Mouse (Mus musculus) cerebellum, adult 8-10 months (tissue): ENCODE results near the gene Mvb12b.
"Not testable (repeated sequence)": the region's sequence is repeated elsewhere in the genome, so short reads cannot be mapped to it uniquely, and the experiment has no call there.

Experiments
- DNase-seq: peaks from one replicate; pipeline ENCODE4 v3.0.0; 2022

Gene Mvb12b

DNA sequence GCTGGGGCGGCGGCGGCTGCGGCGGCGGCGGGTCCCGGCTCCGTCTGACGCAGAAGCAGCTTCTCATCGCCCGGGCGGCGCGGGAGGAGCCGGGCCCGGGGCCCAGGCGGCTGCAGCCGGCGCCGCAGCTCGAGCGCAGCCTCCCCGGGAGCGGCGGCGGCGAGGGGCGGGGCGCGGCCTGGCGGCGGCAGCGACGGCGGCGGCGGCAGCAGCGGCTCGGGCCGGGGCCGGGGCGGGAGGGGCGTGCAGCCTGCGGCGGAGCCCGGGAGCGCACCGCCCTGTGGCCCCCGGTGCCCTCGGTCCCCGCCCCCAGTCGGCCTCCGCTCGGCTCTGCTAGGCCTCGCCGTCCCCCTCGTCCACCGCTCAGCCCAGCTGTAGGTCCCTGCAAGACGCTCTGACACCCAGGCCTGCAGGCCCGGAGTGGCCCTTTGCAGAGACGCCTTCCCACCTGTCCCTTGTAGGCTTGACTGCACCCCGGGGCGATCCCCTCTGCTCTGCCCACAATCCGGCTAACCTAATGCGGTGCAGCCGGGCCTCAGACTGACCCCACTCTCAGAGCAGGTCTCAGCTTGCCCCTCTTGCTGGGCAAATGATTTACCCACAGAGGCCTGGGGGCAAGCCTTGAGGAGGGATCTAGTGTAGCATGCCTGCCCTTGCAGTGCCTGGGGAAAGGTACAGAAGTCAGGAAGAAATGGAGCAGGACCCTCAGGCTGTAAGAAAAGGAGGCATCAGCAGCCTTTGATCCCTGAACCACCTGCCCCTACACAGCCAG is at the start of gene Mvb12b:
Mvb12b (minus strand) TSS at position 619 of the 772 bp plus-strand sequence.
- peak; percentile 69 for DNase-seq

DNA sequence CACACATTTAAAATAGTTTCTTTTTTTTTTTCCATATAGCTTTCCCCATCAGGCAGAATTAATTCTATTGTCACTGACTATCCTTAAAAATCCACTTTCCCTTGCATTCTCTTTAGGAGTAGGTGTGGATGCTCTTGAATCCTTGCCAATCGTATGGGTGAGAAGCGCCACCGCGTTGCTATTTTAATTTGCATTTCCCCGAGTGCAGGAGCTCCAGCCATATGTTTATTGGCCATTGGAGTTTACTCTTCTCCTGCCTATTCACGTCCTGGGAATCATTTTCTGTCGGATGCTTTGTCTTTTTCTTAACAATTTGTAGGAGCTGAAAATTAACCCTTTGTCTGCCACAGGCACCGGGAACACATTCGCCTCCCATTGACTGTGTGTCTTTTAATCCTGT is 48.0 kb upstream of the Mvb12b start:
- no peak for DNase-seq

DNA sequence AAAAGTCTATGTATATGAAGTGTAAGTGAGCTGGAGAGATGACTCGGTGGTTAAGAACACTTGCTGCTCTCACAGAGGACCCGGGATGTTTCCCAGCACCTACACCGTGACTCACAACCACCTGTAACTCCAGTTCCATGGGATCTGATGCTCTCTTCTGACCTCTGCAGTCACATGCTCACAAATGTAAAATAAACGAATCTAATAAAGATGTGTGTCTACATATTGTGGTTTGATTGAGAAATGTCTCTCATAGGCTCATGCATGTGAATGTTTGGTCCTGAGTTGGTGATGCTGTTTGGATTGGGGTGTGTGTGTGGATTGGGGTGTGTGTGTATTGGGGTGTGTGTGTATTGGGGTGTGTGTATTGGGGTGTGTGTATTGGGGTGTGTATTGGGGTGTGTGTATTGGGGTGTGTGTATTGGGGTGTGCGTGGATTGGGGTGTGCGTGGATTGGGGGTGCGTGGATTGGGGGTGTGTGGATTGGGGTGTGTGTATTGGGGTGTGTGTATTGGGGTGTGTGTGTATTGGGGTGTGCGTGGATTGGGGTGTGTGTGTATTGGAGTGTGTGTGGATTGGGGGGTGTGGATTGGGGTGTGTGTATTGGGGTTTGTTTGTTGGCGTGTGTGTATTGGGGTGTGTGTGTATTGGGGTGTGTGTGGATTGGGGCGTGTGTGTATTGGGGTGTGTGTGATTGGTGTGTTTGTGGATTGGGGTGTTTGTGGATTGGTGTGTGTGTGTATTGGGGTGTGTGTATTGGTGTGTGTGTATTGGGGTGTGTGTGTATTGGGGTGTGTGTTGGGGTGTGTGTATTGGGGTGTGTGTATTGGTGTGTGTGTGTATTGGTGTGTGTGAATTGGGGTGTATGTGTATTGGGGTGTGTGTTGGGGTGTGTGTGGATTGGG is 46.1 kb upstream of the Mvb12b start:
- no peak for DNase-seq

DNA sequence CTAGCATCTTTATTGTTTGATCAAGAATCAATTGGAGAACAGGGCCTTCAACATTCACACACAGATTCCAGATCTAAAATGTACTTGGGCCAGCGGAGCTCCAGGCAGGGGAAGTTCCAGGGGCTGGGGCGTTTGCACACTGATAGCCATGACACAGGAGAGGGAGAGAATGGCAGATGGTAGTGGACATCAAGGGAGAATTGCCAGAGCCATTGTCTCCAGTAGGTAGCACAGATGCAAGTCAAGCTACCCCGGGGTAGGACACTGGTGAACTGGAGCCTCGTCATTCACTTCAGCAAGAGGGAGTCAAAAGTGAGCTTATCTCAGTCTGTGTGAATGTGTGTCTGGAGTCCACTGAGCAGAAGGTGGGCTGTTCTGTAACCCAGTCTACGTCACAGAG is 43.4 kb upstream of the Mvb12b start:
- no peak for DNase-seq

DNA sequence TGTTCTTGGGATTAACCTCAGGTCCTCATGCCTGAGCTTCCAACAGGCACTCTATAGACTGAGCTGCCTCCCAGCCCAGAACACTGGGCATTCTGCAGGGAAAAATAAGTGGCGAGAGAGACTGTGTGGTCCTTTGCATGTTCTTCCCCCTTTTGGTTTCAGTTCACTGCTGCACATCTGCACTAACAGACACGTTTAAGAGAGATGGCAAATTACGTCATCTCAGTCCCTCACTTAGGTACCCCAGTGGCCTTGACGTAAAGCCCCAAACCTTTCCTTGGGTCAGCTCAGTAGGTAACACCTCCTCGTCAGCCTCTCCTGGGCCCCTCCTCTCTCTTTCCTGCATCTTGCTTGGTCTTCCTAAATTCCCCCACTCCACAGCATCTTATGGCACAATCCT is 37.5 kb upstream of the Mvb12b start:
- no peak for DNase-seq

DNA sequence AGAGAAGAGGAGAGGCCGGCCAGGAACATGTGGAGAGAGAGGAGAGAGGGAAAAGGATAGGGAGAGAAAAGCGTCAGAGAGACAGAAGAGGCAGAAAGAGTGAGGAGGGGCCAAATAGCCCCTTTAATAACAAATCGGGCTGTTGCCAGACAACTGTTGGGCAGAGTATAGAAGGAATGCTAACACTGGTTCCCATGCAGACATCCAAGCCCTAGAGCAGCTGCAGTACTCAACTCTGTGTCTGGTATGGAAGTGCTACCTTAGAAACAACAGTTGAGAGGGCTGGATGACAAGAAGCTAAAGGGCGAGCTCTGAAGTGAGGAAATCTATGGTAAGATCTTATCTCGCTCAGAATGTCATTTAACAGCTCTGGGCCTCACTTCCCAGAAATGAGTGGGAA is 35.7 kb upstream of the Mvb12b start:
- DNase-seq, result no peak

DNA sequence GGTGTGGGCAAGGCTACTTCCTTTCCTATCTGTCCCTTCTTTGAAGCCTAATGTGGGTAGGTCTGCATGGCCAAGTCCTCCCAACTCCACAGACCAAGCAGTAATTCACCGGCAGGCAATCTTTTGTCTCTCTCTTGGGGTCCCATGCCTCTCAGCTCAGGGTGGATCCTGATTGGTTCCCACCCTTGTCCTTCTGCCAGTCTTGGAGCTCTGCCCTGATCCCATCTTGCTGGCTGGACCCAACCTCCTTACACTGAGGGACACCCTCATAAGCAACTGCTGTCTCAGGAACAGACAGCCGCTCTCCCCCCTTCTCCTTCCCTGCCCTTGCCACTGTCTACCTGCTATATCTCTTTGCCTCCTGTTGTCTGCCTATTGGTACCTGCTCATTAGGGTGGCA is 34.7 kb upstream of the Mvb12b start:
- DNase-seq, result no peak

DNA sequence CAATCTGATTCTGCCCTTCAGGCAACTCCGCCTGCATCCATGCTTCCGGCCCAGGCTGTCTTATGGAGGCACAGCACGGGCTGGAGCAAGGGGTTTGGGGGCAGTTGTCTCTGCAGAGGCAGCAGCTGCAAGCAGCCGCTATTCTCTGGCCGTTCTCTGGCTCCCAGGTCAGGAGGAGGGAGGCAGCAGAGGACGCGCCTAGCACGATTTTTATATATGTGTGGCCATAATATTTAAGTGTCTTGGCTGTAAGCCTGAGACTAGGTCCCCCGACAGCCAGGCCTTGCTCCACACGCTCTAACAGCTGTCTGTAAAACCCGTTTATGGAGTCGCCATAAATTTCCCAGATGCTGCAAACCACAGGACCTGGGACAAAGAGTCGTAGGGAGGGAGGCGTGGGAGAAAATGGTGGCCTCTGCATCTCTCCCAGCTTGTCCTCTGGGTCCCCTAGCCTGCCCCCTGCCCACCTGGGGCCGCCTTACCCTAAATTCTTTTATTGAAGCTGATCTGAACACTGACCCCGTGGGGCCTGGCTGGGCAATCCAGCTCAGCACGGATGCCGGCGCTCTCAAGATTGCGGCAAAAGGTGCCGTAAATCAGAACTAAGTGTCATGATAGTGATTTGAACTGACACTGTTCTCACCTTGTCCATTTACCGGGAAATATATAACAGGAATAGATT is 32.3 kb upstream of the Mvb12b start:
- no peak for DNase-seq

DNA sequence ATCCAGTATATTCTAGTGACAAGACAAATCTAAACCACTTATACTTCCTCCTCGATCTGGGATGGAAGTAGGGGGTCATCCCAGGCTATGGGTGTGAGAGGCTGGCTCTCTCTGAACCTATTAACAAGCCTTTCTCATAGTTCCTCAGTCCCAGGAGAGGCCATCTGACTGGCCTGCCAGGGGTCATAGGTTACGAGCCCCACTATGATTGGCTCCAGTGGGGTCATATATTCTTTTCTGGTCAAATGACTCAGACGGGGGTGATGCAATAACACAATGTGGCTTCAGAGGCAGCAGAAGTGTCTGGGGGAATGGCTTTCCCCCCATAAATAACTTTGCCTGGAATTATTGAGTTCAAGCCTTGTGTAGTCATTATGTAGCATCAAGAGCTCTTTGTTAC is 31.1 kb upstream of the Mvb12b start:
- DNase-seq, result no peak

DNA sequence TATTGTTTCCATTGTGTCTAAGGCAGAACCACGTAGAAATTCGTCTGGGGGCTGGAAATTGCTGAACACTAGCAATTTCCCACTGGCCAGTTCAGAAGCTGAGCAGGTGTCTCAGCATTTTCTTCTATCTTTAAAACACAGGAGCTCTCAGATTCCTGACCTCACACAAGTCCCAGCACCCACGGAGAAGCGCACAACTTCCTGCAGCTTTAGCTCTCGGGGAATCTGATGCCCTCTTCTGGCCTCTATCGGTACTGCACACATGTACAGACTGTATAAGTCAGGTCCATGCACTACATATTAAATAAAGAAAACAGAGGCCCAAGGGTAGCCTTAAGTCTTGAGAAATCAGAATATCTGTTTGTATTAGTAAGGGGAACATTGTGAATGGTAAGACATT is 30.6 kb upstream of the Mvb12b start:
- no peak for DNase-seq

DNA sequence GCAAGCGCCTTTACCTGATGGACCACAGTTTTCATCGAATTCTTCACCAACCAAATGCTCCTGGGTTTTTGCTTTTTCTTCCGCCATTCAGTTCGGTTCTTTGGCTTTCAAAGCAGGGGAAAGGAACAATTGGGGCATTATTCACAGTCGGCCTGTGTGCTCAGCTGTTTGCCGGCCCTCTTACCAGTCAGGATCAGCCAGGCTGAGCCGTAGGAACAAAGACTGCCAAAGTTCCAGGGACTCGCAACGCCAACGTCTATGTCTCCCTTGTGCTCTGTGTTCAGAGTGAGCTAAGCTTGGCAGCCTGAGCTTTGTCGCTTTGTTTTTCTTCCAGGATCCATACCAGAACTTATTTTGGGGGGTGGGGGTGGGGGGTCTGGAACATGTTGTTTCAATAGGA is 28.9 kb upstream of the Mvb12b start:
- DNase-seq, result no peak

DNA sequence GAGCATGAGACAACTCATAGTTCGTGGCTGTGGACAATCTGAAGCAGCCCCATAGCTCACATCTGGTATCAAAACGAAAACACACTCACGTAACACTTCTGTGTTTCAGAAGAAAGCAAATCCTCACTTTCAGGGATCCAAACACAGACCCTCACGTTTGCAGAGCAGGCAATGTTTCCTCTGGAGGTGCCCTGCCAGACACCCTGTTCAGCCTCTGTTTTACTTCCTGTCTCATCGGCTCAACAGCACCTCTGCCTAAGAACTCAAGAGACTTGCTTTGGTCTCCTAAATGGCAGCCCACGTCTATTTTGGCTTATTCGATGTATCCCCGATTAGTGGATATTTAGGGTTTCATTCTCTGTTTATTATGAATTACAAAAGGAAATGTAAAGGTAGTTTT is 27.3 kb upstream of the Mvb12b start:
- no peak for DNase-seq

DNA sequence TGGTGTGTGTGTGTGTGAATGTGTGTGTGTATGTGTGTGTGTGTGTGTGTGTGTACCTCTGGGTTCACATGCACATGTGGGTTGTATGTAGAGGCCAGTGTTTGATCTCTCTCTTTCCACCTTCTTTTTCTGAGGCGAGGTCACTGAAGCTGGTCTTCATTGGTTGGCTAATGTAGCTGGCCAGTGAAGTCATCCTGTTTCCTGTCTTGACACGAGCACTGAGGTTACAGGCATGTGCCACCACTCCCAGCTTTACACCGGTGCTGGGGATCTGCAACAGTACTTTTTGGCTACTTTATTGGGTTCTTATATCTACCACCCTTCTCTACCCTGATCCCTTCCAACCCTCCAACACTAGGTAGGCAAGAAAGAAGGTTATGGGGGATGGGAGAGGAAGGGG is 26.6 kb upstream of the Mvb12b start:
- no peak for DNase-seq

DNA sequence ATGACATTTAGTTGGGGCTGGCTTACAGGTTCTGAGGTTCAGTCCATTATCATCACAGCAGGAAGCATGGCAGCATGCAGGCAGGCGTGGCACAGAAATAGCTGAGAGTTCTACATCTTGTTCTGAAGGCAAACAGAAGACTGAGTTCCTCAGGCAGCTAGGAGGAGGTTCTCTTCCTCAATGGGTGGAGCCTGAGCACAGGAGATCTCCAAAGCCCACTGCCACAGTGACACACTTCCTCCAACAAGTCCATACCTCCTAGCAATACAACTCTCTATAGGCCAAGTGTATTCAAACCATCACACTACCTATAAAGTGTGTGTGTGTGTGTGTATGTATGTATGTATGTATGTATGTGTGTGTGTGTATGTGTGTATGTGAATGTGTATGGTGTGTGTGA is 25.9 kb upstream of the Mvb12b start:
- DNase-seq, result not testable (repeated sequence)

DNA sequence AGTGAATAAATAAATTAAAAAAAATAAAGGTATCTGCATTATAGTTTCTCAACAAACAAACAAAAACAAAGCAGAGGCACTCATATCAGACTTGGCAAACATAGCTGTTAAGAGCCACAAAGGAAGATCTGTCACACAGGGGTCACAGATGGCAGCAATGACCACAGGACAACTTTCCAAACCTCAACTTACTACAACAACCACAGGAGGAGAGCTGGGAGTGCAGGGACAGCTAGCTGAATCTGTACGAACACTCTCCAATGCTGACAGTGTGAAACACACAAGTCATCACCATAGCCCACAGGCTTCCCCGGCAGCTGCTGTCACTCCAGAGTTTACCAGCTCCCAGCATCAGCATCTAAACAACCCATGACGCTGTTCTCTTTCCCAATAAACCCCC is 25.0 kb upstream of the Mvb12b start:
- no peak for DNase-seq

DNA sequence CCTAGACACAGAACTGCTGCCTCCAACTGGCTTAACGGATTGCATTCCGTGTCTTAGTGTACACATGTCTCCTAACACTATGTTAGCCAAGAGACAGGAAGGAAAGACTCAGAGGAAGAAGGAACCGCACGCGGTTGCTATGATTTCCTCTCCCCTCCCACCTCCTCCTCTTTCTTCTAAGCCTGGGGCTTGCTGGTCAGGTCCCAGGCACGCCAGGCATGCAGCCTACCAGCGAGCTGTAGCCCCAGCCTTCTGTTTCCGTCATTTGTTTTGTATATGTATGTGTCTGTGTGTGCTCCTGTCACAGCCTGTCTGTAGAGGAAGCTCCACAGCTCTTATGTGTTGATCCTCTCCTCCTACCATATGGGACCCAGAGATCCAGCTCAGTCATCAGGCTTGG is 20.6 kb upstream of the Mvb12b start:
- no peak for DNase-seq

DNA sequence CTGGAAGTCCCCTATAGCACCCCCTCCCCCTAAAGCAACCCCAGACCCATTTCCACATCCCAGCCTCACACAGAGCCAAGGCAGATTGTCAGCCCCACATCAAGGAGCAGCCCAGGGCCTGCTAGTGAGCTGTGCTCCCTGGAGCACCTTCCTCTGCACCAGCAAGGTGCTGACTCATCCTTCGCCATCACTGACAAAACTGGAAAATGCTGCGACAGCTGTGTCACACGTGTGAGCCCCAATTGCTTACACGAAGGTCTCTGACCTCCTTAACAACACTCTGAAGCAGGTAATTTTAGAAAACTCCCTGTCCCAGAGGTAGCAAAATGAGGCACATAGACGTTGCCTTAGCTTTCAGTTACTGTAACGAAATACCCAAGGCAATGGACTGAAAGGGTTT is 19.4 kb upstream of the Mvb12b start:
- DNase-seq, result no peak

DNA sequence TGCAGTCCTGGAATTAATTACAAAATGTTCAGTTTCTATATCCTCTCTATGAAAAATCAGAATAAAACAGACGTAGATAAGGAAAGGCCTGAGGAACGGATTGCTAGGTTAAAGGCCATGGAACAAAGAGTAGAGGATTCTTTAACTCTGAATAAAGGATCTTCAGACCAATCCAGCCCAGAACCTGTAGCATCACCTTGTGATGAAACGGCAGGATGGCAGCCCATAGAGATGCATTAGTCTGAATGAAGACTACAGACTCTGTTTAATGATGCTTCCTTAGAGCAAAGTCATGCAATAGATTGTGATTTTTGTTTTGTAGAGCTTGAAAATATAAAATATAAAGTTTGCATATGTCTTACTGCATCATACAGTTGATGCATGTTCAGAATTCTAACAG is 8.1 kb upstream of the Mvb12b start:
- DNase-seq, result no peak

DNA sequence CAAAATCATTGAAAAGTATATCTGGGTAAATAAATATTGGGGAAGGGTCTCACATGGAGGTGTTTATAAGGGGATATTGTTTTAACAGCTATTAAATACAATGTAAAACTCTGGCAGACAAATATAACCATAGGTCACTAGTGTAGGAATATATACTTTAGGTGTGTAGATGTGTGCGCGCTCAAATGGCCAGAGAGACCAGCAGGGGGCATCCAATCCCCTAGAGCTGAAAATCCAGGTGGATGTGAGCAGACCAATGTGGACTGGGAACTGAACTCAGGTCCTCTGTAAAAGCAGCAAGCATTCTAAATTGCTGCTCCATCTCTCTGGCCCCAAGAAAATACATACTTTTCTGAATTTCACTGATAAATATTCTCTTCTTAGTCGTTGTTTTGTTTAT is 5.4 kb upstream of the Mvb12b start:
- DNase-seq, result no peak

DNA sequence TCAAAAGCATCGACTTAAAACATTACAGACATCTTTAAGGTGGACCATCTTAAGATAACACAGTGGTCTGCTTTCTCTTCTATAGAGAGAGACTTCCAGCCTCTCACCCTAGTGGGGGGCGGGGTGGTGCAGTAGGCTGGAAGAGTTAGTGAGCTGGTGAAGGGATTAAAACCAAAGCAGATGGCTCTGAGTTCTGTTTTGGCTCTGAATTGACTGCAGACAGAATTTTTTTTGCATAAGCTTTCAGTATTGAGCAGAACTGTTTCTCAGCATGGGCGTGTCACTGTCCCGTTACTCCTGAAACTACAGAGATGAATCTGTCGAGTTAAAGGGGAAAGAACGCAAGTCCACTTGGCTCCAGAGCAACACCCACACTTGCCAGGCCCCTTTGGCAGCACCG is 4.6 kb upstream of the Mvb12b start:
- DNase-seq, result peak; percentile 39

DNA sequence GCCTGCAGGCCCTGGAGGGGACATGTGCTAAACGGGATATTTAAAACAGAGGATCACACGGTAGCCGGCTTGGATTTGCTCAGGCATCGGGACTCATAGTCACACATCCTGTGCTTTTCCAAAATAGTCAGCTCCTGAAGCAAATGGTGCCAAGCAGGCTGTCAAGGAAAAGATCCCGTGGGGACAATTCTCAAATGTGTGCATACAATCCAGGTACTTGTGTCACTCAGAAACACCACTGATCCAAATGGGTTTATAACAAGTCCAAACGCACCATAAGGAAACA is 297 bp upstream of the Mvb12b start:
- no peak for DNase-seq

DNA sequence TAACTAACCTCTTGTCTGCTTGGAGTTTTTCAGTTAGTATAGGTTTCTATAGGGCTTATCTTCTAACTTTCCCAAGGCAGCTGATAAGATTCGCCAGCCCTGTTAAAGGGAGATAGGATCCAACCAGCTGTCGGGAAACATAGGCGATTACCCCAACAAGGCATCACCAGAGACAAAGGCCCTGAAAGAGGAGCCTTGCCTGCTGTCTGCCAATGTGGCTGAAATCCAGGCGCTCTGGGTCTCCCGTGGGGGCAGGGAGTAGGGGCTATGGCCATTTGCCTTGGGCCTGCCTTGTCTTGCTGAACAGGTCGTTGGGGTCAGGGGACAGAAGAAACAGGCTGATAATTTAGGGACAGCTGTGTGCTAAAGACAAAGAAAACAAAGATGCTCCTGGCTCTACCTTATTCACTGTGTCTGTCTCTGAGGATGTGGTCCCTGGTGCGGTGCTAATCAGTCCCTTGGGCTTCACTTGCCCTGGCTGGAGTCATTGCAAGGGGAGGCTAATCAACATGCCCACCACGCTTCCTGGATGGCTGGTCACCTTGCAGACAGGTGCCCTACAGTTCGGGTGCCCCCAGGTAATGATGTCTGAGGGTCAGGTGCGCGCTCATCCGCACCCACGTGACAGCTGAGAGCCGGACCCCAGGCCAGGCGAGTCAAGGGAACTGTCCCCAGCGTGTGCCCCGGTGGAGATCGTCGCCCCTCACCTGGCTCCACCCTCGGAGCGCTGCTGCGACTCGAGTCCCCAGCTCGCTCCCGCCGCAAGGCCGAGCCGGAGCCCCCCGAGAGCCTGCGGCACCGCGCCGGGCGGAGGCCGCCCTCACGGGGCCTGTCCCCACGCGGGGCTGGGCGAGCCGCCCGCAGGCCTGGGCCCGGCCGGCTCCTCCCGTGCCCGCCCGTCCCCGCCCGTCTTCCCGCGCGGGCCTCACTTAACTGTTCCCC is 1.1 kb downstream of the Mvb12b start:
- DNase-seq, result peak; percentile 46

DNA sequence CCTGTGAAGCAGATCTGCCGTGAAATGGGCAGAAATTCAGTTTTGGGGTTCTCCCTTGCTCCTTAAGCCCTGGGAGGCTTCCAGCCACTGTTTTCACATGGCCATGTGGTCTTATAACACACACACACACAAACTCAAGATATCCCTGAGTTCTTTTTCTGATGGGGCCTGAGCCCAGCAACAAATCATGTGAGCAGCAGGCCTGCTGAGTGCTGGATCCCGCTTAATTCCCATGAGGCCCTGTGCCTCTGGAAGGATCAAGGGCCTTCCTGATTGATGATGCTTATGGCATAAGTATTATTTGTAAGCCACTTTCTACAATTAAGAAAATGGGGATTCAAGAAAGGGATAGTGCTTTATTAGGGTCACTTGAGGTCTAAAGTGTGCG is 2.5 kb downstream of the Mvb12b start:
- no peak for DNase-seq
